Mouse (Mus musculus) heart, adult 11 months (tissue): ENCODE data around the gene Oas1f.
"Not testable (repeated sequence)": the region's sequence is repeated elsewhere in the genome, so short reads cannot be mapped to it uniquely, and the experiment has no call there.

ENCODE experiments used
- DNase-seq: peaks from one replicate; pipeline ENCODE4 v3.0.0; 2022

Oas1f gene

DNA sequence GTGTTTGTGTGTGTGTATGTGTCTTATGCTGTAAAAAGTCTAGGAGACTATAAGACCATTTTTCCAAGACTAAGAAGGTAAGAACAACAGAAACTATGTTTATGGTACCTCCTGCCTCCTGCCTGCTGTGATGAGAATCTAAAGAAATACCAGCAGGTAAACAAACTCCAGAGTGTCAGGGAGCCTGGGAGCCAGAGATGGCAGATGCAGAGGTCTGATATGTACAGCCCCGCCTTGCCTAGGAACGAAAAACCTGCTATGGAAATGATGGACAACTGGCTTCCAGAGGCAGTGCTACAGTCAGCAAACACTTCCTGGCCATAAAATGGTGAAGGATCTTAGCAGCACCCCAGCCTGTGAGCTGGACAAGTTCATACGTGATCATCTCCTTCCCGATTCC is at the start of gene Oas1f:
Gene Oas1f, plus strand, starts transcription at position 301 of the 400 bp plus-strand sequence.
- DNase-seq = no peak

DNA sequence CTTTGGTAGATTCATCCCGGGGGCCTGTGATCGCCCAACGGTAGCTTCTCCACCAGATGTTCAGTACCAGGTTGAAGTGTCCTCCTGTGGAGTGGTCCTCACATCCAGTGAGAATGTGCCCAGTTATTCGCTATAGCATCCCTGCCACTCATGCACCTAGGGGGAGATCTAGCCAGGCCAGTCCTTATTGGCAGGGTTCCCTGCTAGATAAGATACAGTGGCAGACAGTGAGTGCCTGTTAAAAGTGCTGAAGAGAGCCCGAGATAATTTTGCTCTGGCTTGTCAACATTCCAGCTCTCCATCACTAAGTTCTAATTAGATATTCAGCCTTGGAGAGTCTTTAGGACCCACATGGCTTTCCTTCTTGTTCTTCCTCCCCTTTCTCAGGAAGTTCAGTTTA is 49.0 kb upstream of the Oas1f start:
- DNase-seq = not testable (repeated sequence)

DNA sequence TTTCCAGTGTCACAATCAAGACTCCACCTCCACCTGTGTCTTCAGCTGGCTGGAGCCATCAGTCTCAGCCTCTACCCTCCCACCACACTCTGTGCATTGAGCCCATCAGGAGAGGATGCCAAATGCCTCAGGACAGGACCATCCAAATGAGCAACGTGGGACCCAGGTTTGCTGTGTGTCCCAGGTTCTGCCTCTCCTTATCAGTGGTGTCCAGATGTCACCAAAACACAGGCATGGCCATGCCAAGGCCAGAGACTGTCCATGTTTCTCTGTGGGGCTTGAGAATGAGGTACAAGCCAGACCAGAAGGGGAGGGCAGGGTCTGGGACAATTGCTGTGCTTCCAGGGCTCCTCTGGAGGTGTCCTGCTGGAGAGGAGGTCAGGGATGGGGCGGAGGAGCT is 48.2 kb upstream of the Oas1f start:
- DNase-seq = not testable (repeated sequence)

DNA sequence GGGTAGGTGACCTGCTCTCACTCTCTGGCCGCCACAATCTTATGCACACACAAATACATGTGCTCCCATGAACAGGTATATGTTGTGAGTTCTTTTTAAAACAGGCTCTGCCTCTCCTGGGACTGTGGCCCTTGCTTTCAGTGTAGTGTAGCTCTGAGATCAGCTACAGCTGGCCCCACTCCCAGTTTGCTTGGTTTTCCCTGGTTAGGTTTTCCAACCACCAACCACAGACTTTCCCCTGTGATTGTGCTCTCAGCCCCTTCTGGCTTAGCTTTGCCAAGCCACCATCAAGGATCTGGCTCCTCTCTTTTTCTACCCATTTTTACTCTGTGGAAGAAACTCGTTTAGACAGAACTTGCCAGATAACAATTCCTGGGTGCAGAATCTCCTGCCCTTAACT is 43.6 kb upstream of the Oas1f start:
- no peak for DNase-seq

DNA sequence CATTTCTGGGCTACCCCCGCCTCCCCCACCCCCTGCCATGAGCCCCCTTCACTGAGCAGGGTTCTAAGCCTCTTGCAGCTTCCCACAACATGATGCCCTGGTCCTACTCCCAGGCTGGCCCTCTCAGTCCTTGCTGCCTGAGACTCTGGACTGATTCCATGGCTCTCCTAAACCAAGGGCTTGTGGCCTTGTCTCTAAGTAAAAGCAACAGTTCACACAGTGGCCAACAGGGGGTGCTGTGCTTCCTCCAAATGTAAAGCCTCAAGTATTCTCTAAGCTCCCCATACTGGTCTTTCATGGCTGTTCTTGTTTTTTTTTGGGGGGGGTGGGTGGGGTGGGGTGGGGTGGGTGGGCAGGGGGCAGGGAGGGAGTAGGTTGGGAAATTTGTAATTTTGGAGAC is 40.7 kb upstream of the Oas1f start:
- no peak for DNase-seq

DNA sequence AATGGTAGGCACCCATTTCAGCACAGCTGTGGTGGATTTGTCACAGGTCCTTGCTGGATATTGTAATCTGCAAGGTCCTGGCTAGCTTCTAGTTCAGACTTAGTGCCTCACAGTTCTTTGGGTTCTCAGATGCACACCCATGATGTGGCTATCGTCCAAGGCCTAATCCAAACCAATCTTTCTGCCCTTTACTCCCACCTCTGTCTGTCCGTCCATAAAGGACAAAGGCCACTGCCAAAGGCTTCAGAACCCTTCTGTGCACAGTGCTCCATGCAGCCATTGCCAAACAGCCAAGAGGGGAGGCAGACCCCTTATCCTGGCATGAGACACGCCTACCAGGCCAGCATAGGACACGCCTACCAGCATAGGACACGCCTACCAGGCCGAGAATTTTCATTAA is 38.0 kb upstream of the Oas1f start:
- no peak for DNase-seq

DNA sequence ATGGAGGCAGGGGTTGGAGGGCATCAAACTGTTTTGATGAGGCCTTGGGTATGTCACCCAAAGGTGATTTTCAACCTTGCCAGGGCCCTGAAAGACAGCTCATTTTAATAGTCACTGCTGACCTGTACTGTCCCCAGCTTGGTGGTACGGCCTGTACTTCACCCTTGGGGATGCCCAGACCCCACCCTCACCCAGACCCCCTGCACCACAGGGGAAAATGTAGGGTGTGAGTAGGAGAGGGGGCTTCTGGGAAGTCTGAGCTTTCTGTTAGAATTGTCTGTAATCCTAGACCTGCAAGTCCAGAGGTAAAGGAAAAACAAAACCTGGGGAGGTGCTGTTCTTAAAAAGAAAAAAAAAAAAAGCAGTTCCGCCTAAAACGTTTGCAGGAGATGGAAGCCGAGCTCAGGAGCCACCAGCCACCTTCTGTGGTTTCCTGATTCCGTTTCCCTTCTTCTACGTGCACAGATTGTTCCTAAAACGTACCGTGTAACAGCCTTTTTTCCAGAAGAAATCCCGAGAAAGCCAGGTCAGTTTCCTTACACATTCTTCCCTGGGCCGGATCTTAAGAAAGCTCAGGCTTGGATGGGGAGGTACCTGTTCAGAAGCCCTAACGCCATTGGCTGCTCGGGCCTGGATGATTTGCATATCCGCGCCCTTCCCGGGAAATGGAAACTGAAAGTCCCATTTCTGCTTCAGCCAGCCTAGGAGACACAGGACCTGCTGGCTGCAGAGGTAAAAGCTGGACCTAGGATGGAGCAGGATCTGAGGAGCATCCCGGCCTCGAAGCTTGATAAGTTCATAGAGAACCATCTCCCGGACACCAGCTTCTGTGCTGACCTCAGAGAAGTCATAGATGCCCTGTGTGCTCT is 35.0 kb upstream of the Oas1f start, which contains the start of gene Oas1c:
Gene Oas1c, minus strand, starts transcription at position 564 of the 869 bp plus-strand sequence.
- DNase-seq = peak; percentile 99

DNA sequence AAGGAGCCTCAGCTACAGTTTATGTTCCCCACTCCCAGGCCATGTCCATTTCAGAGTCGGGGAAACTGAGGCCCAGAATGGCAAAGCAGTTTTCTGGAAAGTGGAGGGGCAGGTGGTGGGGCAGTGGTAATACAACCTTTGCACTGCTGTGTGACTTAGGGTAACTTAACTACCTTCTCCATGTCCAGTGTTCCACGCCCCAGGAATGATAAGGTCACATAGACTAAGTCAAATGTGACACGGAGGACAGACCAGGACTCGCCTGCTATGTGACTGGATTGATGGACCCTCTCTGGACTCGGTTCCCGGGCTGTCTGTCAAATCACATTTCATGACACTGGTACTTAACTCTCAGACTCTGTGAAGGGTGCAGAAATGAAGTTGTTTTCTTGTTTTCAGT is 34.1 kb upstream of the Oas1f start:
- DNase-seq = no peak

DNA sequence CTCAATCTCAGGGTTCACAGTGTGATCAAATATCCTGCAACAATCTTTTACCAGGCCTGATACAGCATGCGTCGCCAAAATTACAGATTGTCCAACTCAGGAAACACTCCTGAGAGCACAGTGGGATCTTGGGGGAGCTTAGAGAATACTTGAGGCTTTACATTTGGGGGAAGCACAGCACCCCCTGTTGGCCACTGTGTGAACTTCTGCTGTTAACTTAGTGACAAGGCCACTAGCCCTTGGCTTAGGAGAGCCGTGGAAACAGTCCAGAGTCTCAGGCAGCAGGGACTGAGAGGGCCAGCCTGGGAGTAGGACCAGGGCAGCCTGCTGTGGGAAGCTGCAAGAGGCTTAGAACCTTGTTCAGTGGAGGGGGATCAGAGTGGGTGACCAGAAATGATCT is 31.2 kb upstream of the Oas1f start:
- DNase-seq = no peak

DNA sequence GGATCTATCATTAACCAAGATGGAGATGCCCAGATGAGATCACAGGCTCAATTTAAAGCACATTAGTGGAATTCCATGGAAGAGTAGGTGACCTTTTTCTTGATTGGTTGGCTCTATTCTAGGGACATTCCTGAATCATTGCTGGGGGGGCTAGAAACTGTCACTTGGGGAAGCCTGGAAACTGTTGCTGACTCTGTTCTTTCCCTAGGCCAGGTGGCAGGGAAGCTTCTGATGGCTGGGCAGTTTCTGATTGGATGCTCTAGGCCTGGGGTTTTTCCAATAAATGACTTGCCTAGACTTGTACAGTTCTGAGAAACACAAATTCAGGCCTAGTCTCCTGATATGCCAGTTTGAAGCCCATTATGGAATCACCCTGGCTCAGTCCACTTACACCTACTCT is 28.2 kb upstream of the Oas1f start:
- no peak for DNase-seq

DNA sequence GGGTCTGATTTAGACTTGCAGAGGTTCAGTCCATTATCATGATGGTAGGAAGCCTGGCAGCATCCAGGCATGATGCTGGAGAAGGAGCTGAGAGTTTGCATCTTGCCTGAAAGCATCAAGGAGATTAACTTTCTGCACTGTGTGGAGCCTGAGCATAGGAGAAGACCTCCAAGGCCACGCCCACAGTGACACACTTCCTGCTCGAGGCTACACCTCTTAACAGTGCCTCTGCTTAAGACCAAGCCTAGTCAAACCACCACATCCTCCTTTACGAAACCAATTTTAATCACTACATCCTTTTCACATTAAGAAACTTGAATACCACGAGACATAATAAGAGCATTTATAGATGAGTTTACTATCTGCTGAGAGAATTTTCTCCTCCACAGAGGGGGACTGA is 16.1 kb upstream of the Oas1f start:
- no peak for DNase-seq

DNA sequence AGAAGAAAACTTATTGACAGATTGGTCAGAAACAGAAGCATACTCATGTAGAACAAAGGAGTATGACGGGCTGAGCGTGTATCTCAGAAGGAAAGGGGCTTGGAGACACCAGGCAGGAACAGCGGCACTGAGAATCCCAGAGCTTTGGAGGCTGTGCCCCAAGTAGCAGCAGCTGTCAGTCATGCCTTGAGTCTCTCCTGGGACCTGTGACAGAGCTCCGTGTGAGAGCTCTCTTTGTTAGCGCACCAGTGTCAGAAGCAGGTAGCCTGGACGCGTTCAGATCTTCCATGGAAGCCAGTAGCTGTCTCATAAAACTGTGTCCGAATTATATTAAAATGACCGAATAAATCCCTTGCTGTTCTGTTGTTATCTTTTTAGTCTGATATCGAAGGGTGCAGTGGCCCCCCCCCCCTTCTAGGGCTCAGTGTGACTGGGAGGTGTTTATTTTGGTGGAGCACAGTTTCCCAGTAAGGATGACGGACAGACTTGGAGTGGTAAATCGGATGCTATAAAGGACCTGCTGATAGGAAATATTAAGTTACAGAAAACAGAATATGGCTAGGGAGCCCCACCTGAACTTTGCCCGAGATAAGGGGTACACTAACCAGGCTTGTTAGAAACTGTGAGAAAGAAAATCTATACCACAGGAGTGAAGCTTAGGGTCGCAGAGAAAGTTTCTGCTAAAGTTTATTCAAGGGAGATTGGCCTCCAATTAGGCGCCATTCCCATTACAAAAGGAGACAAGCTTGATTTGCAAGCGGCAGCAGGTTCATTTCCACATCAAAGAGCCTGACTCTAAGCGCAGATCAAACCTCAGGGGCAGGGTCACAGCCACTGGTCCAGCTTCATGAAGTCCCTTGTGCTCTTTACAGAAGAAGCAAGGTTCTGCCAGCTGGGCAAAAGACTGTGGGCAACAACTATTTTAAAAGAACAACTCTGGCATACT is 13.6 kb upstream of the Oas1f start:
- DNase-seq = no peak

DNA sequence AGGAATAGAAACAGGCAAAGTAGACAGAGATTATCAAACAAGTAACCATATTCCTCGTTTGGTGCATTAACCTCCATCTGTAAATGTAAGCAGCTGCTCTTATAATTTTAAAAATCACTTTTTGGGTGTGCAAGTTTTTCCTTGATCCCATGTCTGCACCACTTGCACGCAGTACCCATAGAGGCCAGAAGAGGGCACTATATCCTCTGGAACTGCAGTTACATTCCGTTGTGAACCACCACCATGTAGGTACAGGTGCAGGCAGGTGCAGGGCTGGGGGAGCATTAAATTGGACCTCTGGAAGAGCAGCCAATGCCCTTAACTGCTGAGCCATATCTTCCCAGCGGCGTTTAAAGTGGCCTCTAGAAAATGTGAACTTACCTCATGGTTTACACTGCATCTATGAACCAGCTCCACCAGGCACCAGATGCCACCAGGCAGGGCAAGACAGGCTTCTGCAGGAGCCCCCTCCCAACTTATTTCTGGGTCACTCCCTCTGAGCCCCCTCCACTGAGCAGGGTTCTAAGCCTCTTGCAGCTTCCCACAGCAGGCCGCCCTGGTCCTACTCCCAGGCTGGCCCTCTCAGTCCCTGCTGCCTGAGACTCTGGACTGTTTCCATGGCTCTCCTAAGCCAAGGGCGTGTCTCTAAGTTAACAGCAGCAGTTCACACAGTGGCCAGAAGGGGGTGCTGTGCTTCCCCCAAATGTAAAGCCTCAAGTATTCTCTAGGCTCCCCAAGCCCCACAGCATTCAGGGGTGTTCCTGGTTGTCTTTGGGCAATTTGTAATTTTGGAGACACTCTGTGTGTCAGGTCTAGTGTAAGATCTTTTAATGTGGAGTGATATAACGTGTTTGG is 10.2 kb upstream of the Oas1f start:
- peak; percentile 80 for DNase-seq

DNA sequence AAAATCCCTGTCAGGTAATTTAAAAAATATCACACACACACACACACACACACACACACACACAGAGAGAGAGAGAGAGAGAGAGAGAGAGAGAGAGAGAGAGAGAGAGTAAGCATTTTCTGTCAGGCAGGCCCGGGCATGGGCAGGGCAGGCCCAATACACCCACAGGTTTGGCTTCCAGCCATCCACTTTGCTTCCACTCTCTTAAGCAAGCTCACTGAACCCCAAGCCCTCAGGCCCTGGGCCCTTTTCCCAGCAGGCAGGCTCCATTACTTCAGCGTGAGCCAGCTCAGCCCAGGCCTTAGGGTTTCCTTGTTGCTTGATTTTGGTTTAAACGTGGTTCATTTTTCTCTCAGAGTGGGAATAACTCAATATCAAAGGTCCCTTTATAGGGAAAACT is 2.5 kb upstream of the Oas1f start:
- DNase-seq = peak; percentile 76

DNA sequence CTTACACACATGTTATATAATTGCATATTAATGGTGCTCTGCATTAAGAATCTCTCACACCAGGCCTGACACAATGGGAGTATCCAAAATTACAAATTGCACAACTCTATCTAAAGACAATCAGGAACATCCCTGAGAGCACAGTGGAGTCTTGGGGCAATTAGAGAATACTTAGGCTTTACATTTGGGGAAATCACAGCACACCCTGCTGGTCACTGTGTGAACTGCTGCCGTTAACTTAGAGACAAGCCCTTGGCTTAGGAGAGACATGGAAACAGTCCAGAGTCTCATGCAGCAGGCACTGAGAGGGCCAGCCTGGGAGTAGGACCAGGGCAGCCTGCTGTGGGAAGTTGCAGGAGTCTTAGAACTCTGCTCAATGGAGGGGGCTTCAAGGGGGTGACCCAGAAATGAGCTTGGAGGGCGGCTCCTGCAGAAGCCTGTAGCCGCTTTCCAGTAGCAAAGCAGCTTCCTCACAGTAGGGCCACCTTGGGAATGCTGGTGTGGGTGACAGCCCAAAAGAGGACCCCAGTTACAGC is 2.5 kb downstream of the Oas1f start:
- peak; percentile 85 for DNase-seq

DNA sequence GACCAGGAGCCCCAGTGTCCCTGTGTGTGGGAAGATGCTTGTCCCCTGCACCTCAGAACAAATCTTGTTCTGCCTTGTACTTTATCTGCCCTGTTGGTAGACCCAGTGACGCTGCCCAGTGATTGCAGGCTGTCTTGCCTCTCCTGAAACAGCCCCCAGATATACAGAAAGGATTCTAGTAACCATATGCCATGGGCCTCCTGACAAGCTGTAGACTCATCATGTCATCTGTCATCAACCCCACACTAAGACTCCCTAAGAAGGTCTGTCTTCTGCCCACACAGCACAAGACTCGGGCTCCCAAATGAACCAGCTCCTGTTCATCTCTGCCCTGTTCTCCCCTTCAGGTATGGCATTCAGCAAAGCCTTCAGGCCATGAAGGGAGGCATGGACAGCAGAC is 12.1 kb downstream of the Oas1f start:
- DNase-seq = peak; percentile 77

DNA sequence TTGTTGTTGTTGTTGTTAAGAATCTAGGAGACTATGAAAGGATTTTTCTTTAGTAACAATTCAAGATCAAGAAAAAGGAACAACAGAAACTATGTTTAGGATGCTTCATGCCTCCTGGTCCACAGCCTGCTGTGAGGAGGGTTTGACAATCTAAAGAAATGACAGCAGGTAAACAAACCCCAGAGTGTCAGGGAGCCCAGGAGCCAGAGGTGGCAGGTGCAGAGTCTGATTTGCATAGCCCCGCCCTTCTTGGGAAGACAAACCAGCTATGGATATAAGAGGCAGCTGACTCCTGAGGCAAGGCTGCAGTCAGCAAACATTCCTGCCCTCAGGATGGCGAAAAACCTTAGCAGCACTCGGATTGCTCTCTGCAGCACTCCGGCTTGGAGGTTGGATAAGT is 14.0 kb downstream of the Oas1f start, which contains the start of gene Oas1h:
Gene Oas1h, plus strand, starts transcription at position 301 of the 400 bp plus-strand sequence.
- DNase-seq = peak; percentile 46

DNA sequence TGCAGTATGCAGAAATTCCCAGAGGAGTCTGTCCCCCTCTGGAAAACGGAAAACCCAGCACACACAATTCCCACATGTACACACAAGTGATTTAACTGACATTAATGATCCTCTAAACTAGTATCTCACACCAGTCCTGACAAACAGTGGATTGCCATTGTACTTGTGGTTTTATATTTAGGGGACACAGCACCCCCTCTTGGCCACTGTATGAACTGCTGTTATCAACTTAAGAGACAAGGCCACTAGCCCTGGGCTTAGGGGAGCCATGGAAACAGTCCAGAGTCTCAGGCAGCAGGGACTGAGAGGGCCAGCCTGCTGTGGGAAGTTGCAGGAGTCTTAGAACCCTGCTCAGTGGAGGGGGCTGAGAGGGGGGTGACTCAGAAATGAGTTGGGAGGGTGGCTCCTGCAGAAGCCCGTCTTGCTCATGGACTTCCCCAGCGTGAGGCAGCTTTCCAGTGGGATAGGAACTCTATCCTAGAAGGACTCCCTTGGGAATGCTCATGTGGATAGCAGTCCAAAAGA is 18.2 kb downstream of the Oas1f start:
- DNase-seq = peak; percentile 67

DNA sequence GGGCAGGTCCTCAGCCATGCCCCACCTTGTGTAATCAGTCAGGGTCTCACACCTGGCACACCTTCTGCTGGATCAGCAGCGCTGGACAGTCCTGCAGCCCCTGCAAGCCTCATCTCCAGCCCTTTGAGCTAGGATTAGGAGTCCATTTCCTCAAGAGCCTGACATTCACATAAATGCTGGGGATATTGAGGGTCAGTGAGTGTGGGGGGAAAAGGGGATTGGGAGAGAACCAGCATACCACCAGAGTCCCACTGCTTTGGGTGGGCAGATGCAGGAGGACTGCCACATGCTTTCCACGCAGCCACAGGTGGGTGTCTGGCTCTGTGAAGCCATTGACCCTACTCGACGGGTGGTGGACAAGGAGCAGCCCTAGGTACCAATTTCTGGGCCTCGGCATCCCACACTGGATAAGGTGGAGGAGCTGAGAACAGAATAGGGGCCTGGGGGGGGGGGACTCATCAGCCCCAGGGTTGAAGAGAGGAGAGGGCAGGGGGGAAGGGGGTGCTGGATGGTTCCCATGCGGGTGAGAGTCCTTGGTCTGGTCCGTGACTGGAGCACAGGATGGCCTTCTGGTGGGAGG is 22.4 kb downstream of the Oas1f start:
- peak; percentile 68 for DNase-seq

DNA sequence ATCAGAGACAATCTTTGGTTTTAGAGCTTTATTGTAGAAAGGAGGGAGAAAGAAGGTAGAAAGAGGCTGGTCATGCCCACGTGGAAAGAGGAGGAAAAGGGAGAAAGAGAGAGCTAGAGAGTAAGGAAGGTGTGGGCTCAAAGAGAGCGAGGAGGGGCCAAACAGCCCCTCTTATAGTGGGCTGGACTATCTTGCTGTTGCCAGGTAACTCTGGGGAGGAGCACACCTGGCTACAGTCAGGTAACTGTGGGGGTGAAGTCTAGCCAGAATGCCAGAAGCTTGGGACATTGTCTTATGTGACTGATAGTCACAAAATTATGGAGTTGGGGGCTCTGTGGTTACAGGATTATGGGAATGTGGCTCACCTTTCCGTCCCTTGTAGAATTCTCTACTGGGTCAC is 22.9 kb downstream of the Oas1f start:
- DNase-seq = peak; percentile 63

DNA sequence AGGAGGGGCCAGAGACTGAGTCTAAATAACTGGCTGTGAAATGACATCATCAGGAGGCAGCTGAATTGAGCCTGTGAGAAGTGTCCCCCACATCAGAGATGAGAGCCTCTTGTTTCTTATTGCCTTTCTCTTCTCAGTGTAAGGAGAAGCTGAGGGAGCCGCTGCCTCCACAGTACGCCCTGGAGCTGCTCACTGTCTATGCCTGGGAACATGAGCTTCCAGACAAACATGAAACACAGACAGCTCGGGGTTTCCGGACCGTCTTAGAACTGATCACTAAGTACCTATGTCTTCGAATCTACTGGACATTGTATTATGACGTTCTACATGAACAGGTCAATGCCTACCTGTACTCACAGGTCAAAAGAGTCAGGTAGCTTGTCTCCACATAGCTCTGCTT is 23.6 kb downstream of the Oas1f start:
- DNase-seq = peak; percentile 63

DNA sequence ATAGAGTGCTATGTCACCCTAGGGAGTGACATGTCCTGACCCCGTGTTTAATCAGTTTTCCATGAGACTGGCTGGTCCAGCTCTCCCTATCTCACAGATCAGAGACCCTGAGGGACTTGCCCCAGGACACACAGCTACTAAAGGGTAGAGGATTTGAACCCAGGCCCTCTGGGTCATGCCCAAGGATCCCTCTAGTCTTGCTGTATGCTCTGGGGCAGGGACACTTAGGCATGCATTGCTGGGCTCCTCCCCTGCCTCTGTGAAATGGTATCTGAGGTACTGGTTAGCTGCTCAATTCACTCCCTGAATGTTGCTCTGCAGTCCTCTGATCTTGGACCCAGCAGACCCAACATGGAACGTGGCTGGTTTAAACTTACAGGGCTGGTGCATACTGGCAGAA is 24.3 kb downstream of the Oas1f start:
- no peak for DNase-seq
